Mouse (Mus musculus) MN1 (cell line): Measurements from ENCODE around the gene Junb.
A peak's percentile ranks its signal among the peaks of the same experiment; 100 is the strongest.

ENCODE experiments used
- DNase-seq: peaks from one replicate; pipeline ENCODE4 v3.0.0-alpha.2; 2016; ENCODE audit warnings: low spot score

Gene Junb

GRCm38 (mm10) chr8:84937620-84938485 lies 40.7 kb downstream of the Junb start:
- no peak for DNase-seq

GRCm38 (mm10) chr8:84936962-84937546 lies 41.5 kb downstream of the Junb start, which contains the start of gene Mast1:
Gene Mast1 (minus strand): TSS chr8:84937359.
- DNase-seq = peak; percentile 89

DNA sequence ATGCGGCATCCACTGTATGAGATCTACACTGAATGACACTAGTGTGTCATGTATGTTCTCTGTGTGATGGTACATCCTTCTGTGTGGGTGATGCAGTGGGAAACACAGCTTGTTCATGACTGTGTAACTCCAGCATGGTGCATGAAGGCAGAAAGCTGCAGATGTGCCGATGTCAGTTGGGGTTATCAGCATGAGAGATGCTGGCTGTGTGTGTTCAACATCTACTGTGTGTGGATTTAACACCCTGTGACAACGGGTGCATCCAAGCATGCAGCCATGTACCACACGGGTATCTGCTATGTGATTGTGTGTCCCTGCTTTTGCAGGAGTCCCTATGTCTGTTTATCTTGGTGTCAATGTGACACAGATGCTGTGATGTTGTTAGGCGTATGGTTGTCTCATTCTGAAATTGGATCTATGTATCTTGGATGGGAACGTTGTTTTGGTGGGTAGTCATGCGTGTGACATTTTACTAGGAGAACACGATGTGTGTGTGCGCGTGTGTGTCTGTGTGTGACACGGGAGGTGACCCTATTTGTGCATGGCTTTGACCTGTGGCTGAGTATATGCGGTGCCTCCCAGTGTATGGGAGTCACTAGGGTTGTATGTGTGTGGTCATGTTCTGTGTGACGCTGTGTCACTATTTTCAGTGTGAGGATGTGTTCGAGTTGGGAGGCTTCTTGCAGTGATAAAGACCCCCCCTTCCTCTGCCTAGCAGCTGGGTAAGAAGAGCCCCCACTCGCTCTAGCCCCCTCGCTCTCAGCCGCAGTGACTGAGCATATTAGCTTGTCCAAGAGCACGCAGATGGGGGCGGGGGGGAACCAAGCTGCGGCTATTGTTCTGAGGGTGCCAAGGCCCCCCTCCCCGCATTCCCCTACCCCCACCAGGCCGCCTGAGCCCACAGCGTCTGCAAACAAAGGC lies 42.2 kb downstream of the Junb start:
- no peak for DNase-seq

DNA sequence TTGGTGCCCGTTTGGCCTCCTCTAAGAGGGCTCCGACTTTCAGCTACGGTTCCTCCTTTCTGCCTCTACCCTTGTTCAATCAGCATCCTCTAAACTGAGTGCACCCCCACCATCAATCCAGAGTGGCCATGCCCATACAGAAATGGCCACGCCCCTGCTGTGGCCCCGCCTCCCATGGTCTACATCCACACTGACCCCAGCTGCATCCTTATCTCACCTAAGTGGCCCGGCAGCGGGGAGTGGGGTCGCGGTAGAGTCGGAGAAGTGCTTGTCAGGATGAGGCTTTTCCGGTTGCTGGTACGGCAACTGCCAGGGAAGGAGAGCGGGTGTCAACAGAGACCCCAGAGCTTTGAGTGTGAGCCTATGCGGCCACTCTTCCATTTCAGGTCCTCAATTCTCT lies 43.0 kb downstream of the Junb start:
- DNase-seq = no peak

DNA sequence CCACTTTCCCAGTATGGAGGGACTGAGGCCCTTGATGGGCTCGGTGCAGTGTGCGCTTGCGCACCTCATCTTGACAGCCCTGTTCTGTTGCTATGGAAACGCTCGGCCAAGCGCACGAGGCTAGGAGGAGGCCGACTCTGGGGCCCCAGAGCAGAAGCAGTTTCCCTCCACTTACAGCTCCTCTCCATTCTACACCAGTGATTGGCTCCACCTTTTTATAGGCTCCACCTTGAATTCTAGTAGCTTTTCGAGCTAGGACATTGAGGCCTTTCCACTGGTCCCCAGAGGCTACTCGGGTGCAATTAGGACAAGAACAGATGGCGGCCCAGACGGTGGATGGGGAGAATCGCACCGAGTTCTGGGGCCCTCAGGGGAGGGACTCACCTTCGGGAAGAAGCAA lies 43.7 kb downstream of the Junb start:
- no peak for DNase-seq

DNA sequence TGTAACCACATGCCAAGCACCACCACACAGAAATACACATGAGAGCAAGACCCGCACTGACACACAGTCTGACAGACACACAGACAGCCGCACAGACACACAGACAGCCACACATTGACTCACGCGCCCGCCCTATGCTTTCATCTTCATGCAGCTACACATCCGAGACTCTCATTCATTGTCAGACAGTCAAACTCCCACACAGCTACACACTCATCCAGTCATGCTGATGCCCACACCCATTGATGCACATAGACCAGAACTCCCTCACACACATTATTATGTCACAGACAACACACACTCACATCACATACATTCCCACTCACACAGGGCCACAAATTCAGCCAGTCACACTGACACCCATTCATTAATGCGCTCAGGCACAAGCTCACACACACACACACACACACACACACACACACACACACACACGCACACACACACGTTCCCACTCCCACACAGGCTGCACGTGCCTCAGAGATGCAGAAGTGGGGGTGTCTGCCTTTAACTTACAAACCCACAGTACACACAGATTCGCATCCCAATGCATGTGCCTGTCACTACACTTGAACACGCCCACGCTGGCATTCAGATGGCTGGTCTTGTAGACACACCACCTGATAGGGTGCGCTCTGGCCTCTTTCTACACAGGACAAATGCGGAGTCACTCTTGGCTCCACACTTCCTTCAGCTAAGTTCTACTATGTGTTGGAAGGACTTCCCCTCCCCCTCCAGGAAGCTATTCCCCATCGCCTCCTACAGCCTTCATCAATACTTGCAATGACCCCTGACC lies 44.6 kb downstream of the Junb start:
- DNase-seq = no peak

DNA sequence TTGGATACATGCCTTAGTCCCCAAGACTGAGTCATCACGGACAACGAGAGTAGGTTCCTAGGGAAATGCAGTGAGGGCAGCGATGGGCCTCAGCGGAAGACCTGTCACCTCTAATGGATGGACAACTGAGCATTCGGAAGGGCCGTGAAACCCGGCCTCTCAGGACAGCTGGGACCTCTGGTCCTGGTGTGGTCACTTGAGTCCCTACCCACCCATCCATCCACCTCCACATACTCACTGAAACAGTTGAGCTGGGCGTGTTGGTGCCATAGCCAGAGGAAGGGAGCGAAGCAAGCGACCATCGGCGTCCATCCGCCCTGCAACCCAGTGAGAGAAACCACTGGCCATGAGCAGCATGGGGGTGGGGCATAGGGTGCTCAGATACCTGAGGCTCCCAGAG lies 47.9 kb downstream of the Junb start:
- DNase-seq = no peak

DNA sequence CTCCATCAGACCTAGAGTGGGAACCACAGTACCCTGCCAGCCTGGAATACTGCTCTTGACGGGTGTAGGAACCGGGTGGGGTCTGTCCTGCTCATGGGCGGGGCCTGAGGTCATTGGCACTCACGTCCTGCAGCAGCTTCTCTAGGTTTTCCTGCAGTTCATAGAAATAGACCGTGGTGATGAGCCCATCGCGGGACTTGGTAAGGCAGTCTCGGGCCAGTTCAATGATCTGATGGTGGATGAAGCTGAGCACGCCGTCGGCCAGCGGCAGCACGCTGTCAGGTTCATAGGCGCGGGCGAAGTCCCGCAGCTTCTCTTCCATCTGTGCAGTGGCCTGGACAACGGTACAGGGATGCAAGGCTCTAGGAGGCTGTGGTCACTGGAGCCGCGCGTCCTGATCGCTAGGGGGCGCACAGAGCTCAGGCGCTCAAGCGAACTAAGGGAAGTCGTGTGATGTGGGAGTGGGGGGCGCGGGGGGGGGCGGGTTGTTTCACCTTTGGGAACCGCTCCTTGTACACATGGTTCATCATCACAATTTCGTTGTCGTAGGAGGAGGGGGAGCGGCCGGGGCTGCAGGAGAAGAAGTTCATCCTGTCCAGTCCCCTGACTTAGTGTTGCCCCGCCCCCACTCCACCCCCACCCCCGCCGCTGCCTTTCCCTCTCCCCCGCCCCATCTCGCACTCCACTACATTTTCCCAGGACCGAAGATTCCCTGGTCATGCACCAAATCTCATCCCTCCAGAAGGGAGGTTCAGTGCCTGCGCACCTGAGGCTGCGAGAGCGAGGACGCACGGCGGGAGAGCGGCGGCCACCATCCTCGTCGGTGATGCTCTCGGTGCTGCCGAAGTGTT lies 49.8 kb downstream of the Junb start:
- peak; percentile 84 for DNase-seq

- DNase-seq = no peak
Measured at GRCm38 (mm10) chr8:84927513-84927912, 51.0 kb downstream of the Junb start.

DNA sequence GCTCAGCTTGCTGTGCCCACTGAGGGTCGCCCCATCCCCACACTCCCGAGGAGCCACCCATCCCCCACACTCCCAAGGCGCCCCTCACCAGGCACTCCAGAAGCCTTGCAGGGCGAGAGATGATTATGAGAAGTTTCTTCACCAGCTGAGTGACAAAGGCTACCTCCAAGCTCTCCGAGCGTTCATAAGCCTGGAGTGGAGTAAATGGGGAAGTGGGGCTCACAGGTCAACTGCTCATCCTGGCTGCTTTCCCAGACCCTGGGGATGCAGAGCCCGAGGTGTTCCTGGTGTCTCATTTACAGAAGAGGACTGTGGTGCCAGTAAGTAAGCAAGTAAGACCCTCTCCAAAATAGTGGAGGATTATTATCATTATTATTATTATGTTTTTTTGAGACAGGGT lies 53.0 kb downstream of the Junb start:
- no peak for DNase-seq
